Mouse (Mus musculus): ENCODE results near the gene Hdhd5.

DNA sequence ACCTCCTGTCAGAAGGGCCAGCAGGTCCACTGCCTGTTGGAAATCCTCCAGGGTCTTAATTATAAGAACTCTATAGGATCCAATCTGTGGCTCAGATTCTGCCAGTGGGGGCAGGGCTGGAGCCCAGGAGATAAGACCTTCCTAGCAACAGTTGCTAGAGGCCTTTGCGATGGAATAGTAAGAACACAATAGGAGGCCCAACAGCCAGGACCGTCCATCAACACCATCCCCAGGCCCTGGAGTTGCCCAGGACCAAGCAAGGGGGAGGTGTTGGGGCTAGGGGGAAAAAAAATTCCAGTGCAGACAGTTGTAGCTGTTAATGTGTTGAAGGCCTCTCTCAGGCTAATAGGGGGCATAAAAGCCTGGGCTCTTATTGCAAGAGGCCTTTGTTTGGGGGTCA is 19.1 kb upstream of the Hdhd5 start:
- TF ChIP-seq CTCF (IDR thresholded peaks at IDR 0.05; ENCODE audit: control insufficient read depth, insufficient read depth, insufficient read length) = no peak
- no peak for TF ChIP-seq USF1 (IDR thresholded peaks at IDR 0.05; ENCODE audit: low read depth)
- TF ChIP-seq MYOD1 (IDR thresholded peaks at IDR 0.05; ENCODE audit: control insufficient read depth, insufficient read length, low read depth) = no peak
- no peak for TF ChIP-seq CEBPB (IDR thresholded peaks at IDR 0.05; ENCODE audit: low read depth)

Data from C2C12 (cell line).